Mouse (Mus musculus): ENCODE data around the gene Wnk1.

The Wnk1 gene

DNA sequence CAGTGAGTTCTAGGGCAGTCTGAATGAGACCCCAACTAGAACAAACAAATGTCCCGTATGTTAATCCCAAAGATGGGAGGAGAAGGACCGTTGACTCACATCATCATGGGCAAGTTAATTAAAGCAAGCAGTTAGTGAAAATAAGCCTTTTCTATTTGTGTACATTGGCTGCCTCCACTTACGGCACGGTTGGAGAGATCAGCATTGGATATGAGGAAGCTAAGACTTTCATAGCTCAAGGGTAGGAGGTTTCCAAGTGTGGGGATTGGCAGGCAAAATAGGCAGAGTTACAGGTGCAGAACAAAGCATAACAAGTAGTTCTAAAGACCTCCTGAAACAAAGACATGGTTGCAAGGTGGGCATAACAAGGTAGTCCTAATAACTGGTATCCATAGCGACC, 133.0 kb downstream of the Wnk1 start:
- DNase-seq (ENCODE audit: low read depth, low spot score) = no peak

DNA sequence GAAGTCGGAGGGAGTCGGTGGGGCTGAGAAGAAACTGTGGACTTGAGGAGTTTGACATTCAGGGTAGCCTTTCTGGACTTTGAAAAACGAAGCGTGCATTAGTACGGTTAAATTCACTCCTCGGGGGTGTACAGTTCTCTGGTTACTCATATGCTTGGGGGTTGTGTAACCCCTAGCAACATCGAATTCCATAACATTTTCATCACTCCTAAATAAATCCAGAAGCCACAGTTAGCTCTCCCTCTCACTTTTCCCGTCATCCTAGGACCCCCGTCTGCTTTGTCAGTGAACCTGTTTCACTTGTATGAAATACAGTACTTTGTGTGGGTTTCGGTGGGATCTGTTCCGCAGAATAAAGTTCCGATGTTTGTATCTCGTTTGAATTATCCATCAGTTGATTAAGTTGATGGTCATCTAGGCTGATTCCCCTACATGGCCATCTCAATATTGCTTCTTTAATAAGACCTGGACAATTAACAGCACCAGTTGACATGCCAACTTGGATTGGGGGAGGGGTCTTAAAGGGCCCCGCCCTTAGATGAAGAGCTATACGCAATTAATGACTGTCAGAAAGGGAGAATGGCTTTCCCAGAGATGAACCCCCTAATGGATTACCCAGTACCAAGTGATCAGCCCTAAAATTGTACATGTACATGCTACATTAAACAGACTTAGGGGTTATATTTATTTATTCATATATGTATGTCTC, 135.2 kb downstream of the Wnk1 start:
- peak; percentile 15 for DNase-seq (ENCODE audit: low read depth, low spot score)

DNA sequence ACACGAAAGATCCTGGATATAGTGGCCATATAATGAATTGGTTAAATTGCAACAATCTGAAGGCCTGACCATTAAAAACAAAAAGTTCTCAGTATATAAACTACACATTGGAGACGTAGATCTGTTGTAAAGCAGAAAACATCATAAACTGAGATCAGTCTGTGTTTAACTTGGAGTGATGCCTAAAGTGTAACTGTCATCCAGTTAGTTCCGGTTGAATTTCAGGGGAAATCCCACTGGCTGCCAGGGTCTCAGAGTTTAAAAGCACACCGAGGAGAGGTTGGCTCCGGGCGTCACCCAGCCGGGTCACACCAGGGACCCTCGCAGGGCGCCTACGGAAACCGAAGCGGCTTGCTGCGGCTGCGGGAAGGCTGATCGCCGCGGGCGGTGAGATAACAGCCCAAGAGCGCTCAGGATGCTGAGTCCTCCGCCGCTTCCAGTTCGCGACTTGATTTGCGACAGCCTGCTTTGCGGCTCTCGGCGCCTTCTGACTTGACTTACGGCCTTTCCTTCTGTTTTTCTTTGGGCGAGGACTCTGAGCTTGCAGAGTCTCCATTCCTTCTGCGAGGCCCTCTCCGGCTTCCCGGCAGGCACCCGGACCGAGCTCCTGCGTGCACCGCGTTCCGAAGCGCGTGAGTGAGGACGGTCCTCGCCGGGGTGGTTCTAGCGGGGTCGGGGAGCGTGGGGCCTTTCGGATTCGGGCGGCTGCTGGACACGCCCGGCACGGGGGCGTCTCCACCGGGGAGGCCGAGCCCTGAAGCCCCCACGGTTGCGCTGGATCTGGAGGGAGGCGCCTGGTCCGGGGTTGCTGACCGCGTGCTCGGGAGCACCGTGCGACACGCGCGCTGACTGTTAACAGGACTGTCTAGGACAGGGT, 136.0 kb downstream of the Wnk1 start, which contains the start of gene Rad52:
Gene Rad52 (plus strand): TSS at position 495 of the 877 bp plus-strand sequence.
- peak; percentile 92 for DNase-seq (ENCODE audit: low read depth, low spot score)

DNA sequence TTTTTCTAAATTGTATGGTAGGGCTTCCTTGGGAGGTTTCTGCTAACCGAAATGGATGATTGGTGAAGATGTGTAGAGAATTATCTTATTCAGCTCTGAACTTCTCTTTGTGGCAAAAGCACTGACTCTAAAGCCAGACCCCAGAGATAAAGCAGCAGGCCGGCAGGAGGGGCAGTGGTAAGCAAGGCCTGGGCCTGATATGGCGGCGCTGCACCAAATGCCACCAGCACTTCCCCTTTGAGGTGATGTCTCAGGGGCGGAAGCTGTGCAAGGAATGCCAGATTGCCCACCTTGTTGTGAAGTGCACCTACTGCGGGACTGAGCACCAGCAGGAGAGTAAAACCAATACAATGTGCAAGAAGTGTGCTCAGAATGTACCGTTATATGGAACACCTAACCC, 145.8 kb downstream of the Wnk1 start:
- no peak for DNase-seq (ENCODE audit: low read depth, low spot score)

DNA sequence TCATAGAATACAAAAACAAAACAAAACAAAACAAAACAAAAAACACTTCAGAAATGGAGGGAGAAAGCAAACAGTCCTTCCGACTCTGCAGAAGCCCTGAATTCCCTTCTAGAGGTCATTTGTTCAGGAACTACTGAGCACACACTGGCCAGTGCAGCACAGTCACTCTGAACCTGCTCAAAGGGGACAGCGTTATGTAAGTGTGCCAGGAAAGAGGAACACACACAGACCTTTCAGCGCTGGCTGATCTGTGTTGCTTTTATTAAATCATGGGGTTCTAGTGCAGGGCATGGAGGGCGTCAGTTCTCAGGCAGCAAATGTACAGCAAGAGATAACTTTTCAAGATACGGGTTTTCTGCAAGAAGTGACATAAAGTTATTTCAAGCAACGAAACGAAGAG, 155.3 kb downstream of the Wnk1 start:
- no peak for DNase-seq (ENCODE audit: low read depth, low spot score)

Measured in mesoderm, embryonic 11.5 days (tissue).